Mouse (Mus musculus): Measurements from ENCODE around the gene Olfr1416.

- TF ChIP-seq CTCF (IDR thresholded peaks at IDR 0.05; ENCODE audit: extremely low read depth, insufficient read length, insufficient replicate concordance, low read depth, low read length) (peak; percentile 54; the same call in 1 of the 2 replicates), POLR2A (IDR thresholded peaks at IDR 0.05; ENCODE audit: low read depth, low read length) (no peak)
Measured at GRCm38 (mm10) chr1:92521376-92521775, 36.5 kb upstream of the Olfr1416 start.

All from small intestine, adult 2 months (tissue).